Mouse (Mus musculus) heart, embryonic 13.5 days (tissue): ENCODE measurements around the gene Ttc29. TPM values are rescaled to one million over a fixed set of nuclear protein-coding genes. Genes with fewer than 3 reads are reported as not detected.

Experiments
- ATAC-seq: fragments of 200-750 bp; cut with Nextera tagmentation; 2 replicates; pipeline ENCODE4 v1.8.0; 2017; ENCODE audit warnings: moderate TSS enrichment; ENCODE audit not compliant: insufficient number of reproducible peaks, low FRiP score, low TSS enrichment; ENCODE audit errors: extremely low read depth
- H3K27ac ChIP-seq: fragments of 300-500 bp; sonication (generic); replicated peaks from 2 replicates; pipeline ENCODE4 v1.5.1; 2015; ENCODE audit warnings: moderate library complexity, mild to moderate bottlenecking, inconsistent platforms
- H3K27me3 ChIP-seq: fragments of 300-500 bp; sonication (generic); replicated peaks from 2 replicates; pipeline ENCODE4 v1.6.1; 2015; ENCODE audit warnings: mild to moderate bottlenecking, inconsistent platforms
- H3K36me3 ChIP-seq: fragments of 300-500 bp; sonication (generic); 2 replicates; pipeline ENCODE4 v1.6.1; 2015; ENCODE audit warnings: mild to moderate bottlenecking, inconsistent platforms
- H3K4me1 ChIP-seq: fragments of 300-500 bp; sonication (generic); 2 replicates; pipeline ENCODE4 v1.6.1; 2015; ENCODE audit warnings: inconsistent platforms
- H3K4me2 ChIP-seq: fragments of 300-500 bp; sonication (generic); 2 replicates; pipeline ENCODE4 v1.6.1; 2015; ENCODE audit warnings: inconsistent platforms, mild to moderate bottlenecking, moderate library complexity
- H3K4me3 ChIP-seq: fragments of 300-500 bp; sonication (generic); 2 replicates; pipeline ENCODE4 v1.5.1; 2015; ENCODE audit warnings: moderate library complexity, mild to moderate bottlenecking, inconsistent platforms
- H3K9ac ChIP-seq: fragments of 300-500 bp; sonication (generic); 2 replicates; pipeline ENCODE4 v1.6.1; 2015; ENCODE audit warnings: inconsistent platforms, mild to moderate bottlenecking, moderate library complexity
- H3K9me3 ChIP-seq: fragments of 300-500 bp; sonication (generic); 2 replicates; pipeline ENCODE4 v1.6.1; 2016; ENCODE audit warnings: inconsistent platforms
- WGBS: fragments of 180-500 bp; shearing (Covaris S2); methylation state at CpG from one replicate; pipeline ENCODE4 v1.1.7; 2015; ENCODE audit warnings: mixed read lengths; 5-methylcytosine and 5-hydroxymethylcytosine counted together
- polyA plus RNA-seq: library from polyadenylated mRNA; unstranded; fragments of >200 nt; fragmentation: Nextera tagmentation; extraction: Ambion mirVana; gene quantifications from 2 replicates; pipeline ENCODE4 v1.2.1, GENCODE M21; 2015

The Ttc29 gene
- polyA plus RNA-seq, 1 experiment from 2014 or later, result not detected

DNA sequence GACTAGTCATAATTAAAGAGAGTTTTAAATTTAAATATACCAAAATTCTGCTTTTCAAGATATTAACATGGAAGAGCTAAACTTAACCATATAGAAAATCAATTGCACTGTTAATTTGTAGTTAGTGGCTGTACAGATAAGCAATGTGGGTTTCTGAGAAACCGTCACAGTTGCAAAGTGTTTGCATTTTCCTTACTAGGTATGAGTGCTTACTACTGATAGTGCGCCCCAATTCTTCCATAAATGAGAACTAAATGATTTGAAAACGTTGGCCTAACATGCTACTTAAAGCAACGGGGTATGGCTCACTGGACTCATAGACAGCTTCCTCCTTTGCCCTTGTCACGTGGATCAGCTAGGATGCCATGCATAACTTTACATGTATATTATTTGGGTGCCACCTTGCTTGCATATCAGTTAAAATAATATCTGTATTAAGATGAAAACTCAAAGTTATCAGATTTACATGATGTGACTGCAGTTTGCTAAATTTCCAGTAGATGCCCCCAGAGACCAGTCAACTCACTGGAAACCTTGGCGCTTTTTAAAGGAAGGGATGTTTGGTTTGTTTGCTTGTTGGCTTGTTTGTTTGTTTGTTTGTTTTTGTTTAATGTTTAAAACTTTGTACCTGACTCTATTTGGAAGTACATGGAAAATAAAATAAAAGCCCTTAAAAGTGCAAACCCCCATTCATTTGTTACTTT, 25.0 kb downstream of the Ttc29 start:
- no peaks in the 10 kb centered on the region for H3K9me3 ChIP-seq
- no peaks in the 10 kb centered on the region for H3K27me3 ChIP-seq
- 41% methylated on average over 6 of the region's 6 CpGs for WGBS
- no peaks in the 10 kb centered on the region for H3K4me1 ChIP-seq
- H3K4me3 ChIP-seq, result no peak overlapping the region
- no peak overlapping the region for H3K4me2 ChIP-seq
- H3K36me3 ChIP-seq, result no peaks in the 10 kb centered on the region
- no peak for ATAC-seq
- H3K27ac ChIP-seq, result no peak overlapping the region
- H3K9ac ChIP-seq, result no peak overlapping the region

DNA sequence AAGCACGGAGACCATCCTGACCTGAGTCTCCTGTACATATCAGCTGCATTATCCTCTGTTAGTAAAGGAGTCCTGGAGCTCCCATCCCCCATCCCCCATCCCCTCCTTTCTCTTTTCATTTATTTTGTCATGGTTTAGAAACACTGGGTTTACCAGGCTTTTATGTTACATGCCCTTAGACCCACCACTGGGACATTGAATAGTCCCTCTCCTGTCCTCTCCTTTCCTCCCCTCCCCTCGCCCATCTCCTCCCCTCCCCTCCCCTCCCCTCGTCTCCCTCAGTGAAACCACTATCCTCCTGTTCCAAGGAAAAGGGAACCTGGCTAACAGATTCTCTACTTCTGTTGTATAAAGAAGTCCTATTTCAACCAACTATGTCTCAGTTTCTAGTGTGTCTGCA, 38.0 kb downstream of the Ttc29 start:
- ATAC-seq, result no peak
- H3K27ac ChIP-seq, result no peak overlapping the region
- H3K36me3 ChIP-seq, result no peaks in the 10 kb centered on the region
- no peak overlapping the region for H3K4me2 ChIP-seq
- no peaks in the 10 kb centered on the region for H3K4me1 ChIP-seq
- no peak overlapping the region for H3K9ac ChIP-seq
- no peaks in the 10 kb centered on the region for H3K9me3 ChIP-seq
- no peak overlapping the region for H3K4me3 ChIP-seq
- no peaks in the 10 kb centered on the region for H3K27me3 ChIP-seq
- 32% methylated on average over 3 of the region's 3 CpGs for WGBS

DNA sequence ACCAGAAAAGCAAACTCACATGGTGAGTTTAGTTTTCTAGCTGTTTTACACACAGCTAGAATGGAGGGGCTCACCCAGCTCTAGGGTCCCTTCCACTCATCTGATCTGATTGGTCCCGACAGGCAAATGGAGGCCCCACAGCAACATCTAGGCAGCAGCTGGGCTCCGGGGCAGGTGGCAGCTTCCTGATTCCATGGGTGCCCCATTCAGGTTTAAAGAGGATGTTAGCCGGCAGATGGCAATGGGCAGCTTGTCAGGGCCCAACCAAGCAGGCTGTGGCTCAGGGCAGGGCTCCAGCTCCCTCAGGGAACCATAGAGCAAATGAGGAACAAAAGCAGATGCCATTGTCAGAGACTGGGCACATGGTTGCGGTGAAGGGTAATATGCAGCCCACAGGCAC, 41.3 kb downstream of the Ttc29 start:
- H3K4me3 ChIP-seq, result no peak overlapping the region
- WGBS, result 78% methylated on average over 4 of the region's 4 CpGs
- H3K27ac ChIP-seq, result no peak overlapping the region
- H3K9me3 ChIP-seq, result no peaks in the 10 kb centered on the region
- no peaks in the 10 kb centered on the region for H3K27me3 ChIP-seq
- ATAC-seq, result no peak
- H3K4me2 ChIP-seq, result no peak overlapping the region
- H3K9ac ChIP-seq, result no peak overlapping the region
- no peaks in the 10 kb centered on the region for H3K36me3 ChIP-seq
- no peaks in the 10 kb centered on the region for H3K4me1 ChIP-seq

DNA sequence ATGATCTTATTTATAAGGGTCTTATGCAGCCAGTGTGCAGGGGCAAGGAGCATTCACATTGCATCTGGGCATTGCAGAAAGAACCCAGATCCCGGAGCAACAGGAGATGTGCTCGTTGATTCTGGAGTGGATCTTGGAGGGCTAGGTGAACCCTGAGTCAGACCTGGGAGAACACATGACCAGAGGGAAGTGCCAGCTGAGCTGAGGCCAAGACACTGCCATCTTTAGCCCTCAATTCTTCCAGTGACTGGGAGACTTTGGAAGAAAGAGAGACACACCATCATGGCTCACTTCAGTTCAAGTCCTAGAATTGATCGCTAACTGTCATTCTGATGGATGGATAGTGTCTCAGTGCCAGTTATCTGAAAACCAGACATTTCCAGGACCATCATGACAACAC, 41.9 kb downstream of the Ttc29 start:
- no peak overlapping the region for H3K27ac ChIP-seq
- ATAC-seq, result no peak
- H3K4me1 ChIP-seq, result no peaks in the 10 kb centered on the region
- H3K27me3 ChIP-seq, result no peaks in the 10 kb centered on the region
- no peak overlapping the region for H3K4me3 ChIP-seq
- no peaks in the 10 kb centered on the region for H3K36me3 ChIP-seq
- H3K9me3 ChIP-seq, result no peaks in the 10 kb centered on the region
- no peak overlapping the region for H3K4me2 ChIP-seq
- WGBS, result 85% methylated on average over 3 of the region's 3 CpGs
- no peak overlapping the region for H3K9ac ChIP-seq

DNA sequence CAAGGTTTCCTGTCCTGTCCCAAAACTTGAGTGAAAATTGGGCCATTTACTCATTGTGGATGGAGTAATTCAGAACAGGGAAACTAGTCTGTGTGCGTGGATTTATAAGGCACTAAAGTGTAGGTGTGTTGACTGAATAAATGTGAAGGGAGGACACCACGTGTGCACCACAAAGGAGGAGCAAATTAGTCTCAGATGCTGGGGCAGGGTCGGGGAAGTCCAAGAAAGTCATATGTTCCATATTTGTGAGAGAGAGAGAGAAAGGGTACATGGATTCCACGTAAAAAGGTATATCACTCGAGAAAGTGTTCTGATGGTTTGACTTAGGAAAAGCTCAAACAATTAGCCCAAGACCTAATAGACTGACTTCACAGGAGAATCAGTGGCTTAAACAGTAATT, 52.4 kb downstream of the Ttc29 start:
- H3K27me3 ChIP-seq, result no peaks in the 10 kb centered on the region; the same call in 1 of the 2 replicates
- peaks cover 7% of the 10 kb centered on the region for H3K4me1 ChIP-seq
- H3K27ac ChIP-seq, result no peak overlapping the region
- no peaks in the 10 kb centered on the region for H3K36me3 ChIP-seq
- 82% methylated on average over 5 of the region's 5 CpGs for WGBS
- no peak overlapping the region for H3K9ac ChIP-seq
- no peak overlapping the region for H3K4me3 ChIP-seq
- ATAC-seq, result no peak
- no peaks in the 10 kb centered on the region for H3K9me3 ChIP-seq
- no peak overlapping the region for H3K4me2 ChIP-seq

DNA sequence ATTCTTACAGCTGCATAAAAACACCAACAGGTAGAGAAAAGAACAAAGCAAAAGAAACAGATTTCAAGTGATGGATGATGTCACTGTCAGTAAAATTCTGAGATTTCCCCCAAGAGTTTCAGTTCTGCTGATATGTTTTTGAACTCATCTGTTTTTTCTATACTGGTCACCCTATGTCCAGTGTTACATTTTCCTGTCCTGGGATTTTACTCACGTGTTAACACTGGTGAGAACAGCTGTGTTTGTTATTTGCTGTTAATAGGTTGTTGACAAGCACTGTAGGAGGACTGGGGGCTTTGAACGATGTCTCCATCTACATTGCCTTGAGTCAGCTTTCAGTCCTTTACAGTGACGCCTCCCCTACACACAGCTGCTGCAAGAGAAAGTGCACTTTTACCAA, 53.1 kb downstream of the Ttc29 start:
- Histone ChIP-seq H3K27ac (no peak overlapping the region), H3K4me2 (no peak overlapping the region), H3K4me1 (peaks cover 7% of the 10 kb centered on the region), H3K9me3 (no peaks in the 10 kb centered on the region), H3K4me3 (no peak overlapping the region), H3K9ac (no peak overlapping the region), H3K27me3 (no peaks in the 10 kb centered on the region; the same call in 1 of the 2 replicates), H3K36me3 (no peaks in the 10 kb centered on the region)
- 28% methylated on average over 3 of the region's 3 CpGs for WGBS
- ATAC-seq, result no peak

DNA sequence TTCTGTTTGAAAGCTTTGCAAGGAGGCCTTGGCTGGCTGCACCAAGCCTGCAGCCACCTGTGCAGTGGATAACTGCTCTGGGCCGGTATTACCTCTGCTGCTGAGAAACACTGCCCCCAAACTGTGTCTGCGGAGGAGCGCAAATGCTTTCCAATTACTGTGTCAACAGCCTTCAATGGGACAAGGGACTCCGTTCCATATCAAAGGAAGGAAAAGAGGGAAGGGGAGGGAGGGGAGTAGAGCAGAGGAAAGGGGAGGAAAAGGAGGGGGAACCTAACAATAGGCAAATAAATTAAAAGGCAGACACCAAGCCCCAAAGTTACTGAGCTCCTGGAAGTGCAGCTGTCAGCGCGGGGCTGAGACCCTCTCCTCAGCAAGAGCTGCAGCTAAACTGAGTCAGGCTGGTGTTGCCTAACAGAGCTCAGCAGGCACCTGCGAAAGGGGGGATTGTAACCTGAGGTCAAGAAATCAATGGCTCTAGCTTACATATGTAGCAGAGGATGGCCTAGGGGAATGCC, 54.9 kb downstream of the Ttc29 start:
- H3K4me1 ChIP-seq, result peaks cover 11% of the 10 kb centered on the region
- H3K4me2 ChIP-seq, result peak overlapping the region; percentile 20; the same call in 1 of the 2 replicates
- no peak overlapping the region for H3K4me3 ChIP-seq
- no peaks in the 10 kb centered on the region for H3K9me3 ChIP-seq
- H3K27ac ChIP-seq, result 0 out of 2 replicates have a peak overlapping the region, but pooled peaks have one; percentile 37
- no peak overlapping the region for H3K9ac ChIP-seq
- no peaks in the 10 kb centered on the region for H3K36me3 ChIP-seq
- no peaks in the 10 kb centered on the region; the same call in 1 of the 2 replicates for H3K27me3 ChIP-seq
- WGBS, result 15% methylated on average over 7 of the region's 7 CpGs
- no peak for ATAC-seq

DNA sequence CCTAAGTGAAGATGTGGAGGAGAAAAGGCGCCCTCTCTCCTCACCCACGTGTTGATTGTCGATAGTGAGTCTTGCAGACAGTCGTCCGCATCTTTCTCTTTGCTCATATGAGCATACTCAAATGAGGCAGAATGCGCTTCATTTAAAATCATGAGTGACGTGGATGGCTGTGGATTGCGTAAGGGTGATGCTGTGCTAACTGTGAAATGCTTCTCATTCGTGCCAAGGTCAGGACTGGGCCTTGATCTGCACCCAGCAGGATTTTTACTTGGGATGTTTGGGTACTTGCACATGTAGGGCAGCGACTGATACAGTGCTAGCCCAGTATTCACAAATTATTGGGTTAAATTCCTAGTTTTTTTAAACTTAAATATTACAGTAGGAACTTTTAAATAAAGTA, 56.2 kb downstream of the Ttc29 start:
- no peaks in the 10 kb centered on the region for H3K36me3 ChIP-seq
- 74% methylated on average over 10 of the region's 10 CpGs for whole genome bisulfite sequencing
- H3K4me1 ChIP-seq, result peaks cover 11% of the 10 kb centered on the region
- no peak overlapping the region for H3K4me2 ChIP-seq
- H3K27ac ChIP-seq, result no peak overlapping the region
- H3K9me3 ChIP-seq, result no peaks in the 10 kb centered on the region
- H3K9ac ChIP-seq, result no peak overlapping the region
- no peak overlapping the region for H3K4me3 ChIP-seq
- H3K27me3 ChIP-seq, result no peaks in the 10 kb centered on the region
- ATAC-seq, result no peak

DNA sequence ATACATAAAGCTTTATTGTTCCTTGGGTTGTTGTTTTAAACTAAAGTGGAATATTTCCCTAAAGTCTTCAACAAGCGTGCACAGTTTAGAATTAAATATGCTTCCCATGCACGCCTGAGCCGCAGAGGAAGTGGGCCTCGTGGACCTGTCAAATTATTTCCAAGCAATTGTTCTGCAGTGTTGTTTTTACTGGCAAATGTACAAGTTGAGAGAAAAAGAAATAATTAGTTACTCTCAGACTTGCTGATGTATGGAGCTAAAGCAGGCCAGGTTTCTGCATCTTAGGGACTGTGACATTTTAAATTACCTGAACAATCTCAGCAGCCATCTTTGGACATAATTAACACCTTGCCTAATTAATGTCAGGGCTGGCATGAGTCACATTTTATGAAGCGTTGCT, 58.3 kb downstream of the Ttc29 start:
- peaks cover 11% of the 10 kb centered on the region for H3K4me1 ChIP-seq
- peak overlapping the region; percentile 57; the same call in 1 of the 2 replicates for H3K27ac ChIP-seq
- no peak overlapping the region for H3K4me3 ChIP-seq
- no peaks in the 10 kb centered on the region for H3K36me3 ChIP-seq
- H3K4me2 ChIP-seq, result no peak overlapping the region
- no peaks in the 10 kb centered on the region for H3K9me3 ChIP-seq
- ATAC-seq, result no peak
- 51% methylated on average over 5 of the region's 5 CpGs for WGBS
- H3K9ac ChIP-seq, result no peak overlapping the region
- no peaks in the 10 kb centered on the region for H3K27me3 ChIP-seq

DNA sequence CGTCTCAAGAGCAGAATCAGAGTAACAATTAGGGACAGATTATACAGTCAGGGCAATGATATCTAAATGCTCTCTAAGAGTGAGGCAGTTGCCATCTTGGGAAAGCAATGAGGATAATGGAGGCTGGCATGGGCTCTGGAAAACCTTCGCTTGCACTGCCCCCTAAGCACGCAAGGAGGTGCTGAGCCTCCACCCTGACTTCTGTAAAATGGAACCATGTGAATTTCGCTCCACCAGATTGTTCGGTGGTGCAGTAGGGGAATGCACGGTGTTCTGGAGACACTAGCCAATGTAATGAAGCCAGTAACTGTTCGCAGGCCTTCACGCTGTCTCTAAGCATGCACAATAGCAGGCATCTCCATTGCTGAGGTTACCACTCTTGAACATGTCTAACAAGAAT, 63.0 kb downstream of the Ttc29 start:
- no peaks in the 10 kb centered on the region for H3K27me3 ChIP-seq
- H3K27ac ChIP-seq, result no peak overlapping the region
- no peak overlapping the region for H3K4me3 ChIP-seq
- H3K4me1 ChIP-seq, result peaks cover 4% of the 10 kb centered on the region; the same call in 1 of the 2 replicates
- no peak overlapping the region for H3K4me2 ChIP-seq
- no peak for ATAC-seq
- 76% methylated on average over 8 of the region's 8 CpGs for WGBS
- H3K36me3 ChIP-seq, result no peaks in the 10 kb centered on the region
- H3K9ac ChIP-seq, result no peak overlapping the region
- H3K9me3 ChIP-seq, result no peaks in the 10 kb centered on the region

DNA sequence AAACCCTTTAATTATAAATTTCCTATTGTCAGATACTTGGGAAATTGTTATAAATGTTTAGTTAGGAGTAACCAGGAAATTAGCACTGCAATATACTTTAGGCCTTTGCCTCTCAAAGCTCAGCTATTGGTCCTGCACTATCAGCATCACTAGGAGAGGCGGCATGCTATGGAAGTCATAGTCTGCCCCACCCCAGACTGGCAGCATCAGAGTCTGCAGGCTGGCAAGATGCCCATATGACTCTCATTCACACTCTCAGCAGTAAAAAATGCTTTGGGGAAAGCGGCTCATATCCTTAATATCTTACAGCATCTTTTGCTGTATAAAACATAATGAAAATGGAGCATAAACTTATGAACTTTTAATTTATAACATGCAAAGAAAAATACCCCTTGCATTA, 64.3 kb downstream of the Ttc29 start:
- no peaks in the 10 kb centered on the region for H3K9me3 ChIP-seq
- no peaks in the 10 kb centered on the region for H3K27me3 ChIP-seq
- H3K4me2 ChIP-seq, result no peak overlapping the region
- no peaks in the 10 kb centered on the region for H3K4me1 ChIP-seq
- WGBS, result 46% methylated on average over 2 of the region's 2 CpGs
- no peaks in the 10 kb centered on the region for H3K36me3 ChIP-seq
- ATAC-seq, result no peak
- H3K4me3 ChIP-seq, result no peak overlapping the region
- no peak overlapping the region for H3K27ac ChIP-seq
- no peak overlapping the region for H3K9ac ChIP-seq

DNA sequence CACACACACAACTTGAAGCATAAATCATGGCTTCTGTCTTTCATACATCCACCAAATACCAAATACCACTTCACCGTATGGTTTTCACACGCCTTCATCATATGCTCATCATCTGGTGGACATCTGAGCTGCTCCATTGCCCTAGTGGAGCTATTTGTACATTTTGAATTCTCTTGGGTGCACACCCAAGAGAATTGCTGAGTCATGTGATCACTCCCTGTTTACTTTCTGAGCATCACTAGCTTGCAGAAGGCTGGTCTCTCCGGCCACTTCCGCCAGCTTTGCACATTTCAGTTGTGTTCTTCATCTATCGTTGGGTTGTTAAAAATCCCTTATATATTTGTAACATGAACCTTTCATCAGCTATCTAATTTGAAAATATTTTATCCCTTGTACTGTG, 65.5 kb downstream of the Ttc29 start:
- no peaks in the 10 kb centered on the region for H3K4me1 ChIP-seq
- no peak overlapping the region for H3K4me3 ChIP-seq
- no peak overlapping the region for H3K4me2 ChIP-seq
- no peaks in the 10 kb centered on the region for H3K27me3 ChIP-seq
- ATAC-seq, result no peak
- WGBS, result 81% methylated on average over 5 of the region's 5 CpGs
- H3K9me3 ChIP-seq, result no peaks in the 10 kb centered on the region
- no peaks in the 10 kb centered on the region for H3K36me3 ChIP-seq
- H3K9ac ChIP-seq, result no peak overlapping the region
- H3K27ac ChIP-seq, result no peak overlapping the region
